Mouse (Mus musculus) kidney, embryonic 16.5 days (tissue): ENCODE data around the gene Lsamp. TPM values are rescaled to one million over a fixed set of nuclear protein-coding genes. Genes with fewer than 3 reads are reported as not detected.

Experiments used
- ATAC-seq: fragments of 200-750 bp; cut with Nextera tagmentation; 2 replicates; pipeline ENCODE4 v1.8.0; 2017; ENCODE audit warnings: moderate TSS enrichment; ENCODE audit not compliant: low FRiP score, low TSS enrichment
- H3K27ac ChIP-seq: fragments of 300-500 bp; sonication (generic); 2 replicates; pipeline ENCODE4 v1.5.1; 2014; ENCODE audit warnings: low read length
- H3K27me3 ChIP-seq: fragments of 300-500 bp; sonication (generic); 2 replicates; pipeline ENCODE4 v1.6.1; 2014; ENCODE audit warnings: low read length, control low read depth, mixed read lengths; ENCODE audit not compliant: insufficient read depth
- H3K36me3 ChIP-seq: fragments of 300-500 bp; sonication (generic); 2 replicates; pipeline ENCODE4 v1.6.1; 2014; ENCODE audit warnings: low read length, control low read depth, mixed read lengths; ENCODE audit not compliant: insufficient read depth
- H3K4me1 ChIP-seq: fragments of 300-500 bp; sonication (generic); 2 replicates; pipeline ENCODE4 v1.6.1; 2014; ENCODE audit warnings: low read length, control low read depth, mixed read lengths; ENCODE audit not compliant: insufficient read depth
- H3K4me2 ChIP-seq: fragments of 300-500 bp; sonication (generic); replicated peaks from 2 replicates; pipeline ENCODE4 v1.6.1; 2014; ENCODE audit warnings: low read depth, low read length
- H3K4me3 ChIP-seq: fragments of 300-500 bp; sonication (generic); 2 replicates; pipeline ENCODE4 v1.5.1; 2014; ENCODE audit warnings: mild to moderate bottlenecking, low read length
- H3K9ac ChIP-seq: fragments of 300-500 bp; sonication (generic); replicated peaks from 2 replicates; pipeline ENCODE4 v1.6.1; 2014; ENCODE audit warnings: low read length
- H3K9me3 ChIP-seq: fragments of 300-500 bp; sonication (generic); 2 replicates; pipeline ENCODE4 v1.6.1; 2016; ENCODE audit warnings: low read length, control low read depth
- WGBS: fragments of 180-500 bp; shearing (Covaris S2); extraction: QIAGEN DNeasy Blood & Tissue Kit; methylation state at CpG from one replicate; pipeline ENCODE4 v1.1.7; 2014; 5-methylcytosine and 5-hydroxymethylcytosine counted together
- polyA plus RNA-seq: library from polyadenylated mRNA; unstranded; fragments of >200 nt; fragmentation: Nextera tagmentation; extraction: Ambion mirVana; gene quantifications from 2 replicates; pipeline ENCODE4 v1.2.1, GENCODE M21; 2015

Gene Lsamp
- polyA plus RNA-seq, 1 experiment from 2014 or later: 3.4 TPM

GRCm38 (mm10) chr16:42016791-42017643 is 2032.9 kb downstream of the Lsamp start:
- Histone ChIP-seq H3K4me3 (no peak overlapping the region), H3K36me3 (no peaks in the 10 kb centered on the region), H3K27me3 (no peaks in the 10 kb centered on the region), H3K27ac (no peak overlapping the region), H3K4me1 (no peaks in the 10 kb centered on the region), H3K9me3 (no peaks in the 10 kb centered on the region), H3K9ac (no peak overlapping the region), H3K4me2 (no peak overlapping the region)
- 87% methylated on average over 9 of the region's 9 CpGs for WGBS
- ATAC-seq: no peak

- whole genome bisulfite sequencing: 57% methylated on average over 1 of the region's 1 CpGs
- no peaks in the 10 kb centered on the region for H3K36me3 ChIP-seq
- no peak for ATAC-seq
- H3K4me2 ChIP-seq: no peak overlapping the region
- H3K4me1 ChIP-seq: no peaks in the 10 kb centered on the region
- H3K9me3 ChIP-seq: no peaks in the 10 kb centered on the region
- no peak overlapping the region for H3K9ac ChIP-seq
- H3K4me3 ChIP-seq: no peak overlapping the region
- H3K27me3 ChIP-seq: no peaks in the 10 kb centered on the region
- H3K27ac ChIP-seq: no peak overlapping the region
These were observed 2038.4 kb downstream of the Lsamp start for GRCm38 (mm10) chr16:42022566-42022965.

GRCm38 (mm10) chr16:42032030-42032429 is 2047.9 kb downstream of the Lsamp start:
- H3K27me3 ChIP-seq: no peaks in the 10 kb centered on the region
- no peak for ATAC-seq
- no peaks in the 10 kb centered on the region for H3K9me3 ChIP-seq
- WGBS: 74% methylated on average over 2 of the region's 2 CpGs
- H3K9ac ChIP-seq: no peak overlapping the region
- no peak overlapping the region for H3K4me3 ChIP-seq
- no peak overlapping the region for H3K27ac ChIP-seq
- no peak overlapping the region for H3K4me2 ChIP-seq
- no peaks in the 10 kb centered on the region for H3K4me1 ChIP-seq
- no peaks in the 10 kb centered on the region for H3K36me3 ChIP-seq

- Histone ChIP-seq H3K4me3 (no peak overlapping the region), H3K27me3 (no peaks in the 10 kb centered on the region), H3K4me1 (no peaks in the 10 kb centered on the region), H3K36me3 (no peaks in the 10 kb centered on the region), H3K9me3 (no peaks in the 10 kb centered on the region), H3K9ac (no peak overlapping the region), H3K4me2 (no peak overlapping the region), H3K27ac (no peak overlapping the region)
- no peak for ATAC-seq
- 82% methylated on average over 2 of the region's 2 CpGs for WGBS
These were observed 2049.3 kb downstream of the Lsamp start for GRCm38 (mm10) chr16:42033449-42033848.

GRCm38 (mm10) chr16:42048138-42048537 is 2064.0 kb downstream of the Lsamp start:
- no peaks in the 10 kb centered on the region for H3K27me3 ChIP-seq
- no peak overlapping the region for H3K9ac ChIP-seq
- no peak for ATAC-seq
- H3K4me3 ChIP-seq: no peak overlapping the region
- H3K4me2 ChIP-seq: no peak overlapping the region
- no peak overlapping the region for H3K27ac ChIP-seq
- H3K4me1 ChIP-seq: no peaks in the 10 kb centered on the region
- H3K9me3 ChIP-seq: no peaks in the 10 kb centered on the region
- H3K36me3 ChIP-seq: no peaks in the 10 kb centered on the region

- Histone ChIP-seq H3K9ac (no peak overlapping the region), H3K4me3 (no peak overlapping the region), H3K4me2 (no peak overlapping the region), H3K27ac (no peak overlapping the region), H3K27me3 (no peaks in the 10 kb centered on the region), H3K36me3 (no peaks in the 10 kb centered on the region), H3K9me3 (no peaks in the 10 kb centered on the region), H3K4me1 (no peaks in the 10 kb centered on the region)
- no peak for ATAC-seq
- WGBS: 64% methylated on average over 3 of the region's 3 CpGs
These were observed 2075.8 kb downstream of the Lsamp start for GRCm38 (mm10) chr16:42059927-42060326.

GRCm38 (mm10) chr16:42074325-42074724 is 2090.2 kb downstream of the Lsamp start:
- no peaks in the 10 kb centered on the region for H3K27me3 ChIP-seq
- no peak overlapping the region for H3K9ac ChIP-seq
- H3K36me3 ChIP-seq: no peaks in the 10 kb centered on the region
- H3K4me2 ChIP-seq: no peak overlapping the region
- no peaks in the 10 kb centered on the region for H3K9me3 ChIP-seq
- no peak overlapping the region for H3K27ac ChIP-seq
- 79% methylated on average over 3 of the region's 3 CpGs for WGBS
- ATAC-seq: no peak
- no peak overlapping the region for H3K4me3 ChIP-seq
- H3K4me1 ChIP-seq: no peaks in the 10 kb centered on the region

- Histone ChIP-seq H3K9ac (no peak overlapping the region), H3K4me3 (no peak overlapping the region), H3K9me3 (no peaks in the 10 kb centered on the region), H3K4me2 (no peak overlapping the region), H3K36me3 (no peaks in the 10 kb centered on the region), H3K27ac (no peak overlapping the region), H3K27me3 (no peaks in the 10 kb centered on the region), H3K4me1 (no peaks in the 10 kb centered on the region)
- ATAC-seq: no peak
- WGBS: 71% methylated on average over 4 of the region's 4 CpGs
These were observed 2095.4 kb downstream of the Lsamp start for GRCm38 (mm10) chr16:42079573-42079972.

- Histone ChIP-seq H3K36me3 (no peaks in the 10 kb centered on the region), H3K4me3 (no peak overlapping the region), H3K9ac (no peak overlapping the region), H3K9me3 (no peaks in the 10 kb centered on the region), H3K27me3 (no peaks in the 10 kb centered on the region), H3K4me1 (no peaks in the 10 kb centered on the region), H3K4me2 (no peak overlapping the region), H3K27ac (no peak overlapping the region)
- 62% methylated on average over 2 of the region's 2 CpGs for WGBS
- ATAC-seq: no peak
These were observed 2097.4 kb downstream of the Lsamp start for GRCm38 (mm10) chr16:42081611-42082010.

- 90% methylated on average over 1 of the region's 1 CpGs for WGBS
- H3K27ac ChIP-seq: no peak overlapping the region
- no peak overlapping the region for H3K4me3 ChIP-seq
- no peak overlapping the region for H3K9ac ChIP-seq
- H3K4me1 ChIP-seq: 0 out of 2 replicates have a peak, but pooled peaks cover 1% of the 10 kb centered on the region
- H3K27me3 ChIP-seq: no peaks in the 10 kb centered on the region
- ATAC-seq: no peak
- no peaks in the 10 kb centered on the region for H3K9me3 ChIP-seq
- H3K4me2 ChIP-seq: no peak overlapping the region
- H3K36me3 ChIP-seq: no peaks in the 10 kb centered on the region
These were observed 2113.3 kb downstream of the Lsamp start for GRCm38 (mm10) chr16:42097510-42097909.
